Mouse (Mus musculus) embryonic fibroblast, embryonic 13.5 days (primary cell): ENCODE measurements around the gene Nsun5.

Source experiments
- CTCF ChIP-seq: IDR thresholded peaks from 2 replicates; pipeline ENCODE4 v1.5.1; 2011; ENCODE audit warnings: mild to moderate bottlenecking, control low read depth, low read length, moderate library complexity, borderline replicate concordance; ENCODE audit not compliant: insufficient read depth
- POLR2A ChIP-seq: IDR thresholded peaks from 2 replicates; pipeline ENCODE4 v1.6.1; 2011; ENCODE audit warnings: low read depth, mild to moderate bottlenecking, control low read depth, low read length, moderate library complexity

DNA sequence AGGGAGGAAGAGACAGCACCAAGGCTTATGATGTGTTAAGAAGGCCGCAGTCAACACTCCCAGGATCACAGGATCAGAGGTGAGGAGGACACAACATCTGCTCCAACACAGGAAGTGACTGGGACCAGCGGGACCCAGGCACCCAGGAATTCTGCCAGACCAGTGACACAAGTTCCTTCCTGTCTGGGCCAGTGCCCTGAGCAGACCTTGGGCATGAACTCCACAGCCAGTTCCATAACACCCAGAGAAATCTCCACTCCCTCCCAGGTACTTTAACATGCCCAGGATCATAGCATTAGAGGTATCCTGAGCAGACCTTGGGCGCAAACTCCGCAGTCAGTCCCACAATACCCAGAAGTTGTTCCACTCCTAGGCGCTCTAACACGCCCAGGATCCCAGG lies 38.6 kb upstream of the Nsun5 start:
- TF ChIP-seq POLR2A (no peak), CTCF (no peak)
